Mouse (Mus musculus) olfactory bulb, adult 2 months (tissue): ENCODE measurements around the gene Cdyl2.

ENCODE experiments used
- CTCF ChIP-seq: fragments of 200-500 bp; IDR thresholded peaks from 2 replicates; pipeline ENCODE4 v1.5.1; 2012; ENCODE audit warnings: low read depth, mild to moderate bottlenecking, low read length, moderate library complexity; ENCODE audit not compliant: insufficient read depth
- POLR2A ChIP-seq: fragments of 200-500 bp; IDR thresholded peaks from 2 replicates; pipeline ENCODE4 v1.6.1; 2012; ENCODE audit warnings: mild to moderate bottlenecking, low read depth, low read length, moderate library complexity; ENCODE audit not compliant: insufficient read depth

- no peak for TF ChIP-seq POLR2A
- no peak for TF ChIP-seq CTCF
Measured at GRCm38 (mm10) chr8:116617891-116618290, 114.9 kb downstream of the Cdyl2 start.
